In the genomic region with DNA sequence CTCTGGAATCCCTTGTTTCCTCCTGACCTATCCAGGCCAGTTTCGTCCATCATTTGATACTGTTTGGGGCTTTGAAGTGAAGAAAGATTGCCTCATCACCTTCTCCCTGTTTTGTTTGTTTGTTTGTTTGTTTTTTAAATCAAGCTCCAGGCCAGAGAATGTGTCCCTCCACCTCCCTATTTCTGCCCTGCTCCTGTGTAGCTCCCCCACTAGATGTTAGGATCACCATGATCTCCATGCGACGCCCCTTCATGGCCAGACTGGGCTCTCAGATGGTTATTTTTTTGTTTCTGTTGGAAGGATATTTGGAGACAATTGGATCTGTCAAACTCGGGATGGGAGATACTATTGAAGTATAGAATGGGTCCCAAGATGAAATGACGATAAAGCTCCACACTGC, we compare ENCODE assay signal across 7 mouse cellular contexts. TPM values are rescaled to one million over a fixed set of nuclear protein-coding genes. Genes with fewer than 3 reads are reported as not detected.
A peak's percentile ranks its signal among the peaks of the same experiment; 100 is the strongest.
DNase-seq lines count a peak whose midpoint lies in the region; ATAC-seq and TF ChIP-seq lines count a peak whose summit lies in the region.

Gene Metrnl, plus strand, starts transcription at position 301 of the 400 bp plus-strand sequence.

- peak within 1 kb of the TSS; percentile 75 for H3K4me3 ChIP-seq in testis, adult 2 months (ENCODE audit: control insufficient read depth, low read depth, low read length)
- H3K4me3 ChIP-seq in forebrain, embryonic 11.5 days (ENCODE audit: low read depth, low read length): peak within 1 kb of the TSS; percentile 61
- H3K4me3 ChIP-seq in hindbrain, postnatal 0 days (ENCODE audit: low read length): peak within 1 kb of the TSS; percentile 82
- H3K4me3 ChIP-seq in midbrain, postnatal 0 days (ENCODE audit: low read depth, low read length): peak within 1 kb of the TSS; percentile 80

- H3K9me3 ChIP-seq in forebrain, embryonic 11.5 days (ENCODE audit: control insufficient read depth, low read length): no peaks in the 10 kb centered on the region
- H3K9me3 ChIP-seq in hindbrain, postnatal 0 days (ENCODE audit: low read length): no peaks in the 10 kb centered on the region
- no peaks in the 10 kb centered on the region for H3K9me3 ChIP-seq in midbrain, postnatal 0 days (ENCODE audit: low read length)

- no peaks in the 10 kb centered on the region for H3K27me3 ChIP-seq in testis, adult 2 months (ENCODE audit: control insufficient read depth, insufficient read depth, low read length)
- H3K27me3 ChIP-seq in forebrain, embryonic 11.5 days (ENCODE audit: control insufficient read depth, insufficient read depth, low read length): peaks cover 20% of the 10 kb centered on the region
- H3K27me3 ChIP-seq in hindbrain, postnatal 0 days (ENCODE audit: insufficient read depth, low read length): no peaks in the 10 kb centered on the region
- peaks cover 6% of the 10 kb centered on the region for H3K27me3 ChIP-seq in midbrain, postnatal 0 days (ENCODE audit: insufficient read depth, low read length)

- no peaks in the 10 kb centered on the region for H3K36me3 ChIP-seq in testis, adult 2 months (ENCODE audit: control insufficient read depth, insufficient read depth, low read length)
- no peaks in the 10 kb centered on the region for H3K36me3 ChIP-seq in forebrain, embryonic 11.5 days (ENCODE audit: control insufficient read depth, insufficient read depth, low read length)
- H3K36me3 ChIP-seq in hindbrain, postnatal 0 days (ENCODE audit: insufficient read depth, low read length): no peaks in the 10 kb centered on the region
- H3K36me3 ChIP-seq in midbrain, postnatal 0 days (ENCODE audit: insufficient read depth, low read length): no peaks in the 10 kb centered on the region

- H3K4me2 ChIP-seq in forebrain, embryonic 11.5 days (ENCODE audit: low read depth, low read length, severe bottlenecking): peak within 1 kb of the TSS; percentile 97
- H3K4me2 ChIP-seq in hindbrain, postnatal 0 days (ENCODE audit: low read depth, low read length): peak within 1 kb of the TSS; percentile 98
- H3K4me2 ChIP-seq in midbrain, postnatal 0 days (ENCODE audit: low read depth, low read length, poor library complexity, severe bottlenecking): peak within 1 kb of the TSS; percentile 97

- DNase-seq in testis, postnatal 10 days (ENCODE audit: low spot score): no peak
- no peak for DNase-seq in forebrain, embryonic 11.5 days (ENCODE audit: low spot score)
- no peak for DNase-seq in hindbrain, postnatal 0 days (ENCODE audit: low spot score)
- DNase-seq in midbrain, postnatal 0 days (ENCODE audit: low spot score): no peak
- no peak for DNase-seq in natural killer cell, adult 2 months (ENCODE audit: low spot score in 2 of 2)

- H3K9ac ChIP-seq in forebrain, embryonic 11.5 days (ENCODE audit: low read length): peak within 1 kb of the TSS; percentile 64
- peak within 1 kb of the TSS; percentile 62 for H3K9ac ChIP-seq in hindbrain, postnatal 0 days (replicated peaks; ENCODE audit: low read length)
- H3K9ac ChIP-seq in midbrain, postnatal 0 days (replicated peaks; ENCODE audit: low read length, poor library complexity, severe bottlenecking): peak within 1 kb of the TSS; percentile 71

- WGBS in forebrain, embryonic 11.5 days: 85% methylated on average over 5 of the region's 5 CpGs
- 86% methylated on average over 5 of the region's 5 CpGs for WGBS in hindbrain, postnatal 0 days
- 84% methylated on average over 5 of the region's 5 CpGs for whole genome bisulfite sequencing in midbrain, postnatal 0 days

- TF ChIP-seq POLR2A in testis, adult 2 months (IDR thresholded peaks at IDR 0.05; ENCODE audit: control insufficient read depth, low read depth, low read length): no peak

- H3K27ac ChIP-seq in testis, adult 2 months (ENCODE audit: control insufficient read depth, insufficient read depth, low read depth, low read length): no peak within 1 kb of the TSS
- no peak within 1 kb of the TSS for H3K27ac ChIP-seq in forebrain, embryonic 11.5 days (ENCODE audit: low read depth, low read length)
- H3K27ac ChIP-seq in hindbrain, postnatal 0 days: peak within 1 kb of the TSS; percentile 72
- no peak within 1 kb of the TSS for H3K27ac ChIP-seq in midbrain, postnatal 0 days (ENCODE audit: low read depth, low read length)

- ATAC-seq in forebrain, embryonic 11.5 days (replicated peaks; ENCODE audit: low FRiP score): no peak
- no peak for ATAC-seq in hindbrain, postnatal 0 days
- no peak for ATAC-seq in midbrain, postnatal 0 days (ENCODE audit: low FRiP score)
- ATAC-seq in granulocyte monocyte progenitor cell, adult 5-6 weeks (replicated peaks; ENCODE audit: poor library complexity, severe bottlenecking): no peak

- TF ChIP-seq CTCF in testis, adult 2 months (IDR thresholded peaks at IDR 0.05; ENCODE audit: control insufficient read depth, insufficient read depth, insufficient replicate concordance, low read depth, low read length): no peak
- TF ChIP-seq CTCF in hindbrain, postnatal 0 days (IDR thresholded peaks at IDR 0.05; ENCODE audit: low read depth): no peak
- no peak for TF ChIP-seq CTCF in midbrain, postnatal 0 days (IDR thresholded peaks at IDR 0.05)

- H3K4me1 ChIP-seq in testis, adult 2 months (ENCODE audit: control insufficient read depth, insufficient read depth, low read length): peaks cover 13% of the 10 kb centered on the region
- peaks cover 2% of the 10 kb centered on the region; the same call in 1 of the 2 replicates for H3K4me1 ChIP-seq in forebrain, embryonic 11.5 days (replicated peaks; ENCODE audit: control insufficient read depth, insufficient read depth, low read length)
- peaks cover 9% of the 10 kb centered on the region; the same call in 1 of the 2 replicates for H3K4me1 ChIP-seq in hindbrain, postnatal 0 days (ENCODE audit: insufficient read depth, low read length)
- H3K4me1 ChIP-seq in midbrain, postnatal 0 days (ENCODE audit: insufficient read depth, low read length): no peaks in the 10 kb centered on the region

RNA-seq across cellular contexts. Expression of gene Metrnl, which starts in this region (rescaled TPM):
- 3.0 and 4.5 TPM in 2 replicates for polyA plus RNA-seq in testis, adult 2 months (2012; rRNA removed)
- polyA plus RNA-seq in forebrain, embryonic 11.5 days (2014; fragmentation: Nextera tagmentation; extraction: Ambion mirVana): 4.8 and 6.4 TPM in 2 replicates
- 24.4 and 33.2 TPM in 2 replicates for total RNA-seq in hindbrain, postnatal 0 days (2014; rRNA removed)
- 17.0 and 19.5 TPM in 2 replicates for polyA plus RNA-seq in hindbrain, postnatal 0 days (2015; fragmentation: Nextera tagmentation; extraction: Ambion mirVana)
- 10.2 and 15.8 TPM in 2 replicates for total RNA-seq in midbrain, postnatal 0 days (2014; rRNA removed)
- 12.5 and 15.4 TPM in 2 replicates for polyA plus RNA-seq in midbrain, postnatal 0 days (2015; fragmentation: Nextera tagmentation; extraction: Ambion mirVana)
- not detected in 2 replicates for total RNA-seq in granulocyte monocyte progenitor cell, adult 5-6 weeks (2014; fragmentation: Nextera tagmentation)
- total RNA-seq in granulocyte monocyte progenitor cell, adult 5-6 weeks (2017): 0.82 and 2.4 TPM in 2 replicates
